Mouse (Mus musculus) urinary bladder, postnatal 25 days (tissue): ENCODE measurements around the gene Rer1.
A peak's percentile ranks its signal among the peaks of the same experiment; 100 is the strongest.
"Not testable (repeated sequence)": the region's sequence is repeated elsewhere in the genome, so short reads cannot be mapped to it uniquely, and the experiment has no call there.

ENCODE experiments used
- DNase-seq: peaks from one replicate; pipeline ENCODE4 v3.0.0; 2022; ENCODE audit warnings: low spot score

The Rer1 gene

GRCm38 (mm10) chr4:155113766-155114410 is 27.7 kb upstream of the Rer1 start:
- DNase-seq = no peak

GRCm38 (mm10) chr4:155109471-155109870 is 23.3 kb upstream of the Rer1 start:
- DNase-seq = no peak

- no peak for DNase-seq
Measured at GRCm38 (mm10) chr4:155107886-155108285, 21.7 kb upstream of the Rer1 start.

- DNase-seq = no peak
Measured at GRCm38 (mm10) chr4:155098572-155098971, 12.4 kb upstream of the Rer1 start.

GRCm38 (mm10) chr4:155097452-155097851 is 11.3 kb upstream of the Rer1 start:
- DNase-seq = no peak

- no peak for DNase-seq
Measured at GRCm38 (mm10) chr4:155095967-155096366, 9.8 kb upstream of the Rer1 start.

- DNase-seq = peak; percentile 83
Measured at GRCm38 (mm10) chr4:155095238-155095900, 9.2 kb upstream of the Rer1 start.

- peak; percentile 53 for DNase-seq
Measured at GRCm38 (mm10) chr4:155094565-155094964, 8.4 kb upstream of the Rer1 start.

GRCm38 (mm10) chr4:155093431-155094149 is 7.4 kb upstream of the Rer1 start:
- DNase-seq = no peak

- DNase-seq = no peak
Measured at GRCm38 (mm10) chr4:155092718-155093430, 6.7 kb upstream of the Rer1 start.

- DNase-seq = no peak
Measured at GRCm38 (mm10) chr4:155090688-155091449, 4.7 kb upstream of the Rer1 start.

- no peak for DNase-seq
Measured at GRCm38 (mm10) chr4:155090147-155090546, 4.0 kb upstream of the Rer1 start.

- DNase-seq = no peak
Measured at GRCm38 (mm10) chr4:155089241-155089640, 3.1 kb upstream of the Rer1 start.

- DNase-seq = no peak
Measured at GRCm38 (mm10) chr4:155085206-155086107, 725 bp downstream of the Rer1 start.

GRCm38 (mm10) chr4:155084351-155084750 is 1.8 kb downstream of the Rer1 start:
- no peak for DNase-seq

- no peak for DNase-seq
Measured at GRCm38 (mm10) chr4:155083553-155083952, 2.6 kb downstream of the Rer1 start.

- peak; percentile 70 for DNase-seq
Measured at GRCm38 (mm10) chr4:155079666-155080065, 6.5 kb downstream of the Rer1 start.

- DNase-seq = not testable (repeated sequence)
Measured at GRCm38 (mm10) chr4:155078808-155079207, 7.4 kb downstream of the Rer1 start.

GRCm38 (mm10) chr4:155076677-155077076 is 9.5 kb downstream of the Rer1 start:
- no peak for DNase-seq

GRCm38 (mm10) chr4:155075813-155076212 is 10.4 kb downstream of the Rer1 start:
- DNase-seq = no peak

GRCm38 (mm10) chr4:155075137-155075536 is 11.0 kb downstream of the Rer1 start:
- DNase-seq = no peak
